21 mouse cellular contexts compared by ENCODE assay signal in genomic region chr4:143127171-143127570, GRCm38 (mm10).
DNase-seq lines count a peak whose midpoint lies in the region; TF ChIP-seq lines count a peak whose summit lies in the region.
"Had no signal": no experiment of that assay in that cellular context is flagged by ENCODE, and none has a peak within 500 bp of the region (broad histone marks: within the 10 kb centered on the region; RNA-seq: fewer than 3 reads in every experiment).

No protein-coding gene starts in this region.

- no peak overlapping the region for H3K4me3 ChIP-seq in heart, embryonic 10.5 days
- H3K4me3 ChIP-seq in layer of hippocampus, adult 2 months, result no peak overlapping the region; the same call in 1 of the 2 replicates

- peaks cover 29% of the 10 kb centered on the region for H3K4me1 ChIP-seq in heart, embryonic 10.5 days

- peak; percentile 71 for DNase-seq in heart, adult 11 months
- DNase-seq in heart, embryonic 10.5 days (ENCODE audit: low spot score), result no peak
- DNase-seq in layer of hippocampus, adult 2 months (ENCODE audit: low spot score in 2 of 2), result no peak
- DNase-seq in layer of hippocampus, adult 11-12 months (ENCODE audit: low spot score), result no peak
- peak; percentile 64 for DNase-seq in A20 (ENCODE audit: low read depth, low spot score)
- peak; percentile 20 for DNase-seq in splenic B cell, adult 2 months (ENCODE audit: low read depth, low spot score)
- DNase-seq in embryo, embryonic 10 days (ENCODE audit: low spot score), result no peak
- DNase-seq in lung, postnatal 10 days, result no peak
- DNase-seq: adrenal gland, adult 2 months; adrenal gland, adult 8-10 months; adrenal gland, postnatal 10 days; adrenal gland, postnatal 14 days; adrenal gland, postnatal 25 days; adrenal gland, postnatal 36 days; B cell, adult 2 months; cerebellum, adult 11 months; cerebellum, adult 11-12 months; cerebellum, adult 18-20 months had no signal

- H3K9me3 ChIP-seq in heart, embryonic 10.5 days, result no peaks in the 10 kb centered on the region
- H3K9me3 ChIP-seq: G1E had no signal

- peaks cover 50% of the 10 kb centered on the region for H3K36me3 ChIP-seq in heart, embryonic 10.5 days
- H3K36me3 ChIP-seq in splenic B cell, adult 2 months (ENCODE audit: control insufficient read depth, insufficient read depth, low read length, poor library complexity, severe bottlenecking), result no peaks in the 10 kb centered on the region; the same call in 1 of the 2 replicates

- H3K27me3 ChIP-seq in heart, embryonic 10.5 days (ENCODE audit: insufficient read depth, poor library complexity, severe bottlenecking), result 0 out of 2 replicates have a peak, but pooled peaks cover 8% of the 10 kb centered on the region
- H3K27me3 ChIP-seq in splenic B cell, adult 2 months (ENCODE audit: control insufficient read depth, insufficient read depth, low read length, poor library complexity, severe bottlenecking), result no peaks in the 10 kb centered on the region
- H3K27me3 ChIP-seq: CH12.LX, Patski had no signal

- TF ChIP-seq CTCF in layer of hippocampus, adult 2 months (conservative IDR thresholded peaks at IDR 0.05), result no peak

- WGBS in heart, embryonic 10.5 days, result 74% methylated on average over 5 of the region's 5 CpGs

- no peak overlapping the region for H3K27ac ChIP-seq in heart, embryonic 10.5 days
- H3K27ac ChIP-seq in layer of hippocampus, adult 2 months, result peak overlapping the region; percentile 83; the same call in 1 of the 2 replicates

Comparison
In these comparisons a context has a peak if more than half of its experiments do, and no peak if none do; other contexts are left out.
1. DNase-seq: peak in heart, adult 11 months (single experiment), A20 (single experiment) and splenic B cell, adult 2 months (single experiment); none in heart, embryonic 10.5 days (single experiment), layer of hippocampus, adult 2 months (0 of 2), layer of hippocampus, adult 11-12 months (single experiment), embryo, embryonic 10 days (single experiment) and lung, postnatal 10 days (single experiment).